Mouse (Mus musculus) forebrain, embryonic 11.5 days (tissue): ENCODE measurements around the gene Ccdc81. TPM values are rescaled to one million over a fixed set of nuclear protein-coding genes. Genes with fewer than 3 reads are reported as not detected.

Experiments used
- ATAC-seq: fragments of 200-750 bp; cut with Nextera tagmentation; replicated peaks from 2 replicates; pipeline ENCODE4 v1.8.0; 2017; ENCODE audit warnings: moderate TSS enrichment; ENCODE audit not compliant: low FRiP score
- DNase-seq: peaks from one replicate; pipeline ENCODE4 v3.0.0-alpha.2; 2017; ENCODE audit warnings: low spot score
- H3K27ac ChIP-seq: fragments of 300-500 bp; sonication (generic); 2 replicates; pipeline ENCODE4 v1.5.1; 2014; ENCODE audit warnings: low read depth, low read length
- H3K27me3 ChIP-seq: fragments of 300-500 bp; sonication (generic); 2 replicates; pipeline ENCODE4 v1.6.1; 2014; ENCODE audit warnings: mild to moderate bottlenecking, low read length, mixed read lengths; ENCODE audit not compliant: control insufficient read depth, insufficient read depth
- H3K36me3 ChIP-seq: fragments of 300-500 bp; sonication (generic); 2 replicates; pipeline ENCODE4 v1.6.1; 2014; ENCODE audit warnings: mild to moderate bottlenecking, low read length, moderate library complexity, mixed read lengths; ENCODE audit not compliant: control insufficient read depth, insufficient read depth
- H3K4me1 ChIP-seq: fragments of 300-500 bp; sonication (generic); replicated peaks from 2 replicates; pipeline ENCODE4 v1.6.1; 2014; ENCODE audit warnings: low read length, mixed read lengths; ENCODE audit not compliant: control insufficient read depth, insufficient read depth
- H3K4me2 ChIP-seq: fragments of 300-500 bp; sonication (generic); 2 replicates; pipeline ENCODE4 v1.6.1; 2014; ENCODE audit warnings: low read depth, mild to moderate bottlenecking, low read length, moderate library complexity, mixed read lengths; ENCODE audit not compliant: severe bottlenecking
- H3K4me3 ChIP-seq: fragments of 300-500 bp; sonication (generic); 2 replicates; pipeline ENCODE4 v1.5.1; 2014; ENCODE audit warnings: low read depth, low read length
- H3K9ac ChIP-seq: fragments of 300-500 bp; sonication (generic); 2 replicates; pipeline ENCODE4 v1.6.1; 2014; ENCODE audit warnings: low read length
- H3K9me3 ChIP-seq: fragments of 300-500 bp; sonication (generic); 2 replicates; pipeline ENCODE4 v1.6.1; 2016; ENCODE audit warnings: low read length, mixed read lengths; ENCODE audit not compliant: control insufficient read depth
- WGBS: fragments of 180-500 bp; shearing (Covaris S2); extraction: QIAGEN DNeasy Blood & Tissue Kit; methylation state at CpG from one replicate; pipeline ENCODE4 v1.1.7; 2014; 5-methylcytosine and 5-hydroxymethylcytosine counted together
- polyA plus RNA-seq: library from polyadenylated mRNA; unstranded; fragments of >200 nt; fragmentation: Nextera tagmentation; extraction: Ambion mirVana; gene quantifications from 2 replicates; pipeline ENCODE4 v1.2.1, GENCODE M21; 2014

Ccdc81 gene
- polyA plus RNA-seq, 1 experiment from 2014 or later = 0.11 TPM

DNA sequence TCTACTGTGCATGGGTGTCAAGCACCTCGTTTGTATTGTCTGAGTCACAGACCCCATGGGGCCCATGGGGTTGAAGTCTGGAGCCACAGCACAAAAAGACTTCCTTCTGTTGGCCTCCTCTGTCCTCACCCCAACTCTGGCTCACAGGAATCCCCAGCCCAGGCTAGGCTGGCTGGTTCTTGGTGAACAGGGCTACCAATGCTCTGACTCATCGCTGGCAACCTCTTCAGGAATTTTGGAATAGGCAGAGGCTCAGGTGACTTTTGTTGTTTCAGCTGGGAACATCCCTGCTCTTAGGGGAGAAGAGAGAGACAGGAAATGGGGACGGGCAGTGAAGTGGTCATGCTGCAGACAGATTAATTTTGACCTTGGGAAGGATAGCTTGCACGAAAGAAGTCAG is 65.6 kb downstream of the Ccdc81 start:
- ATAC-seq (no peak), DNase-seq (no peak)
- H3K9me3 ChIP-seq = no peaks in the 10 kb centered on the region
- no peaks in the 10 kb centered on the region for H3K36me3 ChIP-seq
- no peak overlapping the region for H3K27ac ChIP-seq
- 71% methylated on average over 4 of the region's 4 CpGs for WGBS
- H3K4me1 ChIP-seq = peaks cover 4% of the 10 kb centered on the region; the same call in 1 of the 2 replicates
- H3K27me3 ChIP-seq = no peaks in the 10 kb centered on the region
- no peak overlapping the region for H3K4me2 ChIP-seq
- no peak overlapping the region for H3K4me3 ChIP-seq
- H3K9ac ChIP-seq = no peak overlapping the region

DNA sequence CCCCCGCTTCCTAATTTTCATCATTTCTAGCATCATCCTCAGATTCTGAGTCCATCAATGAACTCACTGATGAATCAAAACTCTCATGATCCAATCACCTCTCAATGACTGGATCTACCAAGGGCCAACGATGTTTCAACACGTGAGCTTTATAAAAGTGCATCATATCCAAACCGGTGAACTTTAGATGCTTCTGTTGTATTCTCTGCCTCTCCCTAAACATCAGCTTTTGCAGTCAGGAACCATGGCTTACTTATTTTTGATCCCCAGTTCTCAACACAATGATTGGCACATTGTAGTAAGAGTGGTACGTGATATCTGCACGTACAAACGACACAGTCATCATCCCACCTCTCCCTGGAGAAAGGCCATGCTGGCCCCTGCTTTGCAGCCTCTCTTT is 66.8 kb downstream of the Ccdc81 start:
- Histone ChIP-seq H3K27me3 (no peaks in the 10 kb centered on the region), H3K9me3 (no peaks in the 10 kb centered on the region), H3K9ac (no peak overlapping the region), H3K4me3 (no peak overlapping the region), H3K4me1 (0 out of 2 replicates have a peak, but pooled peaks cover 2% of the 10 kb centered on the region), H3K36me3 (no peaks in the 10 kb centered on the region), H3K4me2 (no peak overlapping the region), H3K27ac (no peak overlapping the region)
- ATAC-seq = no peak
- 96% methylated on average over 7 of the region's 7 CpGs for WGBS
- DNase-seq = no peak

DNA sequence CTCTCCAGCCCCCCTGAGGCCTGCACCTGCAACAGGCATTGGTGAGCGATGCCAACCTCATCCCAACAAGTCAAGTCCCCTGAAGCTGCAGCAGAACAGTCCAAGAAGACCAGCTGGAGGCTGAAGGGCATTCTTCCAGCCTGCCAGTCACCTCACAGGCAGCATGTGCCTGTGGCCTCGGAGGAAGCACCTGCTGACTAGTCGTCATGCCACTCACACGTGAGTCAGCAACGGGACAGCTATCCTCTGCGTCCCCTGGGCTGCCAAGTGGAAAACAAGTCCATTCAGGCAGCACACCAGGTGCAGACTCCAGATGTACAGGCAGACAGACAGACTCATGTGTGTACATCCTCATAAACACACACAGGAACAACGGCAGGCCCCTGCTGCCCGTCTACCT is 67.9 kb downstream of the Ccdc81 start:
- H3K4me1 ChIP-seq = 0 out of 2 replicates have a peak, but pooled peaks cover 2% of the 10 kb centered on the region
- WGBS = 89% methylated on average over 8 of the region's 8 CpGs
- no peak overlapping the region for H3K27ac ChIP-seq
- no peak for ATAC-seq
- no peak for DNase-seq
- no peaks in the 10 kb centered on the region for H3K9me3 ChIP-seq
- H3K36me3 ChIP-seq = no peaks in the 10 kb centered on the region
- no peak overlapping the region for H3K4me2 ChIP-seq
- H3K9ac ChIP-seq = no peak overlapping the region
- no peak overlapping the region for H3K4me3 ChIP-seq
- H3K27me3 ChIP-seq = no peaks in the 10 kb centered on the region

DNA sequence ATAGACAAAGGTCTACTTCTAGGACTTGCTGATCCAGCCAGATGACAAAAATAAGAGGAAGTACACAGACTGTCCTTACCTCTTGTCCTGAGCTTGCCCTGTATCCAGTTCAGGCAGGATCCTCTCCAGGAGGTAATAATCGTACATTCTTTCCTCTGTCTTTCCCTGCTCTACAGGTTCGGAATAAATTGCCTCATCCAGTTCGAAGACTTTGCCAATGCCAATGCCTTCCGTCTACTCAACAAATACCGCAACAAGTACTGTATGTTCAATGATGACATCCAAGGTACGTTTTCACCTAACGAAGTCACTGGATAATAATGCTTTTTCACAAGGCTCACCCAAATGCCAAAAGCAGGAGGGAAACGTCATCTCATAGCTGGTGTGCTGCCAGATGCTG is 69.9 kb downstream of the Ccdc81 start:
- no peak for DNase-seq
- H3K9ac ChIP-seq = no peak overlapping the region
- WGBS = 92% methylated on average over 8 of the region's 8 CpGs

DNA sequence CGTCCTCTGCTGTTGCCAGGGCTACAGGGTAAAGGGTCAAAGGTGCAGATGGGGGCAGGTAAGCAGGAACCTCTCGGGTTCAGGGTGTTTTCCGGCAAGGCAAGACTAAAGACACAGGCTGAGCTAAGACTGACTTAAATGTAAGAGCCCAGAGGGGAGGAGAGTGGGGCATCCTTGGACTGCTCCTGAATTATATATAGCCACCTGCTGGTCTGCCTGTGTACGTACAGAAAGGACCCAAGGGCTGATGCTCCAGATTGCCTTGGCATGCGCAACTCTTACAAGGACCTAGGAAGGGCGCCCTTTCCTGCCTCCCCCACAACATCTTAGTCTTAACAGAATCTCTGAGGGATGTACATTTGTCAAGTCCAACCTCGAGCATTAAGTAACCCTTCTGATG is 74.2 kb downstream of the Ccdc81 start:
- no peak for DNase-seq
- no peaks in the 10 kb centered on the region for H3K36me3 ChIP-seq
- H3K4me1 ChIP-seq = no peaks in the 10 kb centered on the region
- no peak overlapping the region for H3K4me3 ChIP-seq
- no peak overlapping the region for H3K4me2 ChIP-seq
- H3K27ac ChIP-seq = no peak overlapping the region
- H3K9me3 ChIP-seq = no peaks in the 10 kb centered on the region
- WGBS = 63% methylated on average over 7 of the region's 7 CpGs
- peak; percentile 67; the same call in 1 of the 2 replicates for ATAC-seq
- no peak overlapping the region for H3K9ac ChIP-seq
- H3K27me3 ChIP-seq = no peaks in the 10 kb centered on the region

More for the DNA sequence above, 69.9 kb downstream of the Ccdc81 start:
- Histone ChIP-seq H3K36me3 (no peaks in the 10 kb centered on the region), H3K4me2 (no peak overlapping the region), H3K9me3 (no peaks in the 10 kb centered on the region), H3K27ac (no peak overlapping the region), H3K27me3 (no peaks in the 10 kb centered on the region), H3K4me1 (0 out of 2 replicates have a peak, but pooled peaks cover 2% of the 10 kb centered on the region), H3K4me3 (no peak overlapping the region)
- ATAC-seq = no peak

DNA sequence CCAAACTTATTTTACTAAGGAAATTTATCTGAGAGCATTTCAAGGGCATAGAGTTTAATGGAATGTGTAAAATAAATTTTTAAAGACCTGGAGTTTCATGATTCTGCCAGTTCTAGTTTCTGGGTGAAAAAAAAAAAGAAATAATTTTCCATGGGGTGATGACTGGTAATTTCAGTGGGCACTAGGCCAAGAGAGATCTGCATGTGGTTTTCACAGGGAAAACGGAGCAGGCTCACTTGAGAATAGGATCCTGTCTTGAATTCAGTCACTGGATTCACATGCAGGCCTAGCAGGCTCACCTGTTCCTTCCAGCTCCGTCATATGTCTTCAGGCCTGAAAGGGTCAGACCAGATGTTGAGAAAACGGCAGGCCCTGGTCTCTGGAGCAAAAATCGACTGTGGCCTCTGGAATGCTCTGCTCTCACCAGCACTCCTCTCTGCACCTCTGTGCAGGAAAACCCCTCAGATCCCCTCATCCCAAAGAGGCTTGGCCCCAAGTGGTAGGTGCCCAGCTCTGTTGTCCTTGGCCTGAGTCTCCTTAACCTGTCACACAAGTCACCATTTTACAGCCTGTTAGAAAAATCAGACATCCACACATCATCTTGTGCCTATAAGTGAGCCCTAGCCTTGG is 74.9 kb downstream of the Ccdc81 start:
- 87% methylated on average over 4 of the region's 4 CpGs for WGBS
- DNase-seq = no peak
- no peak overlapping the region for H3K27ac ChIP-seq

More for the DNA sequence above, 74.9 kb downstream of the Ccdc81 start:
- ATAC-seq = no peak
- H3K27me3 ChIP-seq = no peaks in the 10 kb centered on the region
- no peak overlapping the region for H3K4me3 ChIP-seq
- H3K4me2 ChIP-seq = no peak overlapping the region
- no peaks in the 10 kb centered on the region for H3K9me3 ChIP-seq
- H3K9ac ChIP-seq = no peak overlapping the region
- no peaks in the 10 kb centered on the region for H3K4me1 ChIP-seq
- no peaks in the 10 kb centered on the region for H3K36me3 ChIP-seq

Other genes with a start within 250 kb of the Ccdc81 start
- gene Hikeshi, start 37.6 kb upstream of the Ccdc81 start, polyA plus RNA-seq = 136 and 152 TPM in 2 replicates
- gene Eed, start 77.4 kb upstream of the Ccdc81 start, polyA plus RNA-seq = 96.4 and 102 TPM in 2 replicates
- gene Picalm, start 226.6 kb upstream of the Ccdc81 start, polyA plus RNA-seq = 33.6 and 36.7 TPM in 2 replicates